Mouse (Mus musculus): ENCODE results near the gene Nid1.

DNA sequence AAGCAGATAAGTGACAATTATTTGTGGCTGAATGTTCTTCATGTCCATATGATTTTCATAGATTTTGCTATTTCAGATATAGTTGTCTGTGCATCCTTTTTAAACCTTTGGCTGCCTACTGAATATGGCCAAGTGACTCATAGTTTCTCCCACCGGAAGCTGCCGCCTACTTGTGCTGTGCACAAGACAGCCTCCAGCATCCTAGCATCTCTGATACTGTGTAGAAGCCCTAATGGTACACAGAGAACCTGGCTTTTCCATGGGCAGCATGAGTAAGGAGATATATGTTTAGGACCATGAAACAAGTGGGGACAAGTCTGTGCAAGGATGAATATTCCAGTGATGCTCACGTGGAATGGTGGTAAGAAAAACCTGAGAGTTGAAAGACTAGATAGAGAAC lies 117.8 kb downstream of the Nid1 start:
- TF ChIP-seq POLR2A (IDR thresholded peaks at IDR 0.05; ENCODE audit: borderline replicate concordance, low read depth, low read length) (no peak), CTCF (IDR thresholded peaks at IDR 0.05; ENCODE audit: low read depth, low read length) (no peak)

Data from bone marrow macrophage, adult 2 months (primary cell).